Mouse (Mus musculus) CH12.LX (cell line): ENCODE measurements at regions not wholly inside any gene's neighbourhood (a gene's known extent, or its start where the extent isn't known, plus 50 kb on each side); places are given as distances from the start of the nearest gene placed in this dataset.
"Not testable (repeated sequence)": the region's sequence is repeated elsewhere in the genome, so short reads cannot be mapped to it uniquely, and the experiment has no call there.

Experiments used
- DNase-seq: peaks from one replicate; pipeline ENCODE4 v3.0.0-alpha.2; 2013; ENCODE audit errors: extremely low read depth
- H3K27ac ChIP-seq: 2 replicates; pipeline ENCODE4 v1.5.1; 2012; ENCODE audit warnings: low read depth, mild to moderate bottlenecking, control low read depth, moderate library complexity; ENCODE audit not compliant: insufficient read depth
- H3K27me3 ChIP-seq: replicated peaks from 2 replicates; pipeline ENCODE3; 2012; ENCODE audit warnings: inconsistent platforms
- H3K36me3 ChIP-seq, 2 experiments: replicated peaks in 1 of 2; 2 replicates each; pipeline versions ENCODE3 to v1.6.1; 2012; ENCODE audit warnings: inconsistent platforms in 1 of 2, low read length in 1 of 2, mild to moderate bottlenecking in 1 of 2, mixed read lengths in 1 of 2, moderate library complexity in 1 of 2; ENCODE audit not compliant: control insufficient read depth in 1 of 2, insufficient read depth in 1 of 2
- H3K4me1 ChIP-seq, 2 experiments: 2 replicates each; pipeline ENCODE4 v1.6.1; 2012; ENCODE audit warnings: inconsistent platforms in 1 of 2, moderate library complexity in 1 of 2; ENCODE audit not compliant: insufficient read depth in 2 of 2, control insufficient read depth in 1 of 2
- H3K4me2 ChIP-seq: 2 replicates; pipeline ENCODE4 v1.6.1; 2012; ENCODE audit warnings: low read depth, mild to moderate bottlenecking, control low read depth; ENCODE audit not compliant: poor library complexity, insufficient read depth, severe bottlenecking
- H3K4me3 ChIP-seq, 3 experiments: fragments of 150-350 bp in 1 of 3; sonication (generic) in 1 of 3; replicated peaks in 1 of 3; 2 replicates each; pipeline versions ENCODE3 to v1.5.1; 2011 to 2012; ENCODE audit warnings: low read depth in 2 of 3, low read length in 2 of 3, mild to moderate bottlenecking in 2 of 3, moderate library complexity in 2 of 3, control low read depth in 1 of 3, improper control_type of control experiment in 1 of 3, inconsistent platforms in 1 of 3, mixed read lengths in 1 of 3; ENCODE audit not compliant: poor library complexity in 1 of 3
- H3K79me2 ChIP-seq: replicated peaks from 2 replicates; pipeline ENCODE4 v1.6.1; 2012; ENCODE audit warnings: mild to moderate bottlenecking, moderate library complexity; ENCODE audit not compliant: control insufficient read depth, poor library complexity, insufficient read depth, severe bottlenecking; ENCODE audit errors: extremely low read depth
- H3K9ac ChIP-seq: 2 replicates; pipeline ENCODE4 v1.6.1; 2012; ENCODE audit warnings: low read depth, mild to moderate bottlenecking, control low read depth, moderate library complexity; ENCODE audit not compliant: insufficient read depth
- H3K9me3 ChIP-seq: replicated peaks from 2 replicates; pipeline ENCODE3; 2012; ENCODE audit warnings: low read length, inconsistent platforms, mixed read lengths
- CTCF ChIP-seq, 2 experiments: IDR thresholded peaks in 1 of 2; conservative IDR thresholded peaks in 1 of 2; 2 replicates each; pipeline ENCODE4 v1.5.1; 2011 to 2012; ENCODE audit warnings: low read depth in 2 of 2, low read length in 2 of 2, improper control_type of control experiment in 1 of 2, inconsistent platforms in 1 of 2, mild to moderate bottlenecking in 1 of 2, moderate library complexity in 1 of 2
- EP300 ChIP-seq: IDR thresholded peaks from 2 replicates; pipeline ENCODE4 v1.6.1; 2011; ENCODE audit warnings: low read length, improper control_type of control experiment
- ETS1 ChIP-seq: conservative IDR thresholded peaks from 2 replicates; pipeline ENCODE4 v1.6.1; 2012; ENCODE audit warnings: low read depth, mild to moderate bottlenecking, inconsistent platforms, low read length, improper control_type of control experiment, moderate library complexity
- GABPA ChIP-seq: IDR thresholded peaks from 2 replicates; pipeline ENCODE4 v1.6.1; 2012; ENCODE audit warnings: low read depth, low read length, improper control_type of control experiment, inconsistent platforms; ENCODE audit not compliant: insufficient replicate concordance
- JUND ChIP-seq: conservative IDR thresholded peaks from 2 replicates; pipeline ENCODE4 v1.6.1; 2011; ENCODE audit warnings: low read depth, low read length, improper control_type of control experiment
- KAT2A ChIP-seq: IDR thresholded peaks from 2 replicates; pipeline ENCODE4 v1.6.1; 2012; ENCODE audit warnings: low read length, improper control_type of control experiment, inconsistent platforms; ENCODE audit not compliant: insufficient replicate concordance
- MAFK ChIP-seq: IDR thresholded peaks from 2 replicates; pipeline ENCODE4 v1.6.1; 2011; ENCODE audit warnings: low read length, improper control_type of control experiment; ENCODE audit not compliant: insufficient replicate concordance
- MAX ChIP-seq: IDR thresholded peaks from 2 replicates; pipeline ENCODE4 v1.6.1; 2011; ENCODE audit warnings: low read length, improper control_type of control experiment
- MEF2A ChIP-seq: IDR thresholded peaks from 2 replicates; pipeline ENCODE4 v1.6.1; 2014; ENCODE audit warnings: low read depth, mild to moderate bottlenecking, inconsistent platforms, low read length, improper control_type of control experiment, borderline replicate concordance
- MXI1 ChIP-seq: IDR thresholded peaks from 2 replicates; pipeline ENCODE4 v1.6.1; 2011; ENCODE audit warnings: mild to moderate bottlenecking, low read depth, low read length, improper control_type of control experiment
- PAX5 ChIP-seq: IDR thresholded peaks from 2 replicates; pipeline ENCODE4 v1.6.1; 2012; ENCODE audit warnings: low read length, inconsistent platforms, mixed read lengths
- POLR2A ChIP-seq: IDR thresholded peaks from 2 replicates; pipeline ENCODE4 v1.6.1; 2011; ENCODE audit warnings: low read depth, mild to moderate bottlenecking, improper control_type of control experiment, low read length
- POLR2AphosphoS2 ChIP-seq: IDR thresholded peaks from 2 replicates; pipeline ENCODE4 v1.6.1; 2011; ENCODE audit warnings: low read depth, low read length, improper control_type of control experiment
- SIN3A ChIP-seq: IDR thresholded peaks from 2 replicates; pipeline ENCODE4 v1.6.1; 2012; ENCODE audit warnings: low read length, improper control_type of control experiment, inconsistent platforms
- TCF12 ChIP-seq: IDR thresholded peaks from 2 replicates; pipeline ENCODE4 v1.6.1; 2014; ENCODE audit warnings: low read depth, mild to moderate bottlenecking, inconsistent platforms, low read length, improper control_type of control experiment
- USF1 ChIP-seq: IDR thresholded peaks from 2 replicates; pipeline ENCODE4 v1.6.1; 2014; ENCODE audit warnings: low read depth, mild to moderate bottlenecking, inconsistent platforms, low read length, improper control_type of control experiment
- ZKSCAN1 ChIP-seq: IDR thresholded peaks from 2 replicates; pipeline ENCODE4 v1.6.1; 2012; ENCODE audit warnings: low read depth, inconsistent platforms, low read length, improper control_type of control experiment, borderline replicate concordance
- ZNF384 ChIP-seq: IDR thresholded peaks from 2 replicates; pipeline ENCODE4 v1.6.1; 2012; ENCODE audit warnings: low read depth, low read length, improper control_type of control experiment, inconsistent platforms
- dilution Hi-C: fragments of 300-500 bp; cut with MboI; formaldehyde crosslinking; loops from 2 replicates; pipeline ENCODE4 v1.14.3; 2020; ENCODE audit warnings: low sequenced_read_pairs; ENCODE audit not compliant: extremely low pct_unique_long_range_greater_than_20kb, extremely low pct_ligation_motif_present
- in situ Hi-C: fragments of 300-500 bp; cut with MboI; formaldehyde crosslinking; loops from 3 replicates; pipeline ENCODE4 v1.14.3; 2019; ENCODE audit warnings: low sequenced_read_pairs, low pct_ligation_motif_present, low pct_unique_long_range_greater_than_20kb, mixed read lengths

DNA sequence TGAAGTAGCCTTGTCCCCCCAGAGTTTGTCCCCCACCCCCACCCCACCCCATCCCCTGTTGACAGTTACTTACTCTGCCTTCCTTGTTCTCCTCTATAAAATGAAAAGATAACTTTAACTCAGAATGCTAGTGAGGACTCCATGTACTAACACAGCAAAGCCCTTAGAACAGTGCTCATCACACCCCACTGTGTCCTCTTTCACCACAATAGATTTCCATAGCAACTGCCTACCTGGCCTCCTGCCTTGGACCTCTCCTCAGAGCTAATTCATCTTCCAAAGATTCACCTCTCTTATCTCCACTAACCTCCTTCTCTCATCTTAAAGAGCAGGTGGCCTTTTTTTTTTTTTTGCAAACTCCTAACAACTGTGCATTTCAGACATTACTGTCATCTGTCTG lies 204.0 kb upstream of the G2e3 start:
- no peaks in the 10 kb centered on the region for H3K79me2 ChIP-seq
- no peaks in the 10 kb centered on the region for H3K36me3 ChIP-seq
- dilution Hi-C loops: no loop called here
- no peak for TF ChIP-seq CTCF (conservative IDR thresholded peaks at IDR 0.05 in 1 of 2, IDR thresholded peaks at IDR 0.05 in 1 of 2; ENCODE audit: low read depth in 2 of 2, low read length in 2 of 2)
- no peak for TF ChIP-seq MAFK
- TF ChIP-seq MXI1: no peak
- TF ChIP-seq JUND: no peak
- no peak for TF ChIP-seq KAT2A
- no peak for TF ChIP-seq SIN3A
- no peak for TF ChIP-seq MAX
- no peak for TF ChIP-seq GABPA
- TF ChIP-seq EP300: no peak
- no peak for TF ChIP-seq ZNF384
- no peak for TF ChIP-seq ZKSCAN1
- TF ChIP-seq USF1: no peak
- TF ChIP-seq, all 38 proteins: peak for 0
- Histone ChIP-seq H3K27me3 (no peaks in the 10 kb centered on the region), H3K9me3 (peaks cover 6% of the 10 kb centered on the region), H3K9ac (no peak overlapping the region), H3K4me3 (no peak overlapping the region), H3K4me2 (no peak overlapping the region), H3K4me1 (no peaks in the 10 kb centered on the region), H3K27ac (no peak overlapping the region)
- no peak for DNase-seq
- in situ Hi-C loops: no loop called here

DNA sequence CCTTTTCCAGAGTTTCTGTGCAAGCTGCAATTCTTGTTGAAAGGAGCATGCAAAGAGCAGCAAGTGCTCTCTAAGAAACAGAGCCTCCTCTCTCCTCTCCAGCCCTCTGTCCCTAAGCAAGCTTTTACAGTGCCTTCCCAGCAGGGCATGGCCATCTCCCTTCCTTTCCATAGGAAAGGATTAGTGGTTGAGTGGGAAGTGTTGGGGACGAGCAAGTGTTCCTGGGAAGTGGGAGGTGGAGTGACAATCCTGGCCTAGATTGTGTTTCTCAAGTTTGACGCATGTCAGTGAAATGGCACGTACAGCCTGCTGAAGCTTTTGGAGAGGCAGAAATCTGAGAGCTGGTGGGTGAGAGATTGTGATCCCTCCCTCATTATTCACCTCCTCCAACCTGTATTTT lies 204.7 kb upstream of the G2e3 start:
- no peak overlapping the region for H3K27ac ChIP-seq
- H3K27me3 ChIP-seq: no peaks in the 10 kb centered on the region
- TF ChIP-seq PAX5 (no peak), TCF12 (no peak), POLR2AphosphoS2 (no peak), MEF2A (no peak), ETS1 (no peak), JUND (no peak), POLR2A (no peak)
- no peaks in the 10 kb centered on the region for H3K4me1 ChIP-seq
- no peak overlapping the region for H3K4me2 ChIP-seq
- dilution Hi-C loops (no loop called here), in situ Hi-C loops (no loop called here)
- H3K79me2 ChIP-seq: no peaks in the 10 kb centered on the region
- H3K9me3 ChIP-seq: peaks cover 6% of the 10 kb centered on the region
- DNase-seq: no peak
- H3K36me3 ChIP-seq: no peaks in the 10 kb centered on the region
- no peak overlapping the region for H3K9ac ChIP-seq
- H3K4me3 ChIP-seq: no peak overlapping the region

DNA sequence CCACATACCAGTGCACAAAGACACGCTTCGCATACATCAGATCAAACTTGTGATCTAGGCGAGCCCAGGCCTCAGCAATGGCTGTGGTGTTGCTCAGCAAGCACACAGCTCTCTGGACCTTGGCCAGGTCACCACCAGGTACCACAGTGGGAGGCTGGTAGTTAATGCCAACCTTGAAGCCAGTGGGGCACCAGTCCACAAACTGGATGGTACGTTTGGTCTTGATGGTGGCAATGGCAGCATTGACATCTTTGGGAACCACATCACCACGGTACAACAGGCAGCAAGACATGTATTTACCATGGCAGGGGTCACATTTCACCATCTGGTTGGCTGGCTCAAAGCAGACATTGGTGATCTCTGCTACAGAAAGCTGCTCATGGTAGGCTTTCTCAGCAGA lies 214.2 kb upstream of the G2e3 start:
- dilution Hi-C loops, H3K9ac ChIP-seq, in situ Hi-C loops, H3K4me2 ChIP-seq, H3K4me1 ChIP-seq, H3K4me3 ChIP-seq, H3K79me2 ChIP-seq, DNase-seq, H3K27me3 ChIP-seq, H3K27ac ChIP-seq, H3K36me3 ChIP-seq: not testable (repeated sequence)
- H3K9me3 ChIP-seq: peaks cover 21% of the 10 kb centered on the region
